Mouse (Mus musculus) left cerebral cortex, postnatal 14 days (tissue): Measurements from ENCODE around the gene Daam1. TPM values are rescaled to one million over a fixed set of nuclear protein-coding genes. Genes with fewer than 3 reads are reported as not detected.

Experiments
- DNase-seq, 2 experiments: peaks; one replicate each; pipeline ENCODE4 v3.0.0; 2021 to 2022; ENCODE audit warnings: low spot score in 2 of 2, mixed read lengths in 1 of 2
- intact Hi-C: fragments of 180-260 bp; cut with DNase I; formaldehyde crosslinking; loops from one replicate; pipeline ENCODE4 v1.15.1; 2025
- total RNA-seq, 2 experiments: library from RNA; stranded (reverse); gene quantifications; 2 replicates each; pipeline ENCODE4 v1.2.3; 2021

The Daam1 gene
- total RNA-seq, 2 experiments from 2014 or later: 65.9 to 67.3 TPM

DNA sequence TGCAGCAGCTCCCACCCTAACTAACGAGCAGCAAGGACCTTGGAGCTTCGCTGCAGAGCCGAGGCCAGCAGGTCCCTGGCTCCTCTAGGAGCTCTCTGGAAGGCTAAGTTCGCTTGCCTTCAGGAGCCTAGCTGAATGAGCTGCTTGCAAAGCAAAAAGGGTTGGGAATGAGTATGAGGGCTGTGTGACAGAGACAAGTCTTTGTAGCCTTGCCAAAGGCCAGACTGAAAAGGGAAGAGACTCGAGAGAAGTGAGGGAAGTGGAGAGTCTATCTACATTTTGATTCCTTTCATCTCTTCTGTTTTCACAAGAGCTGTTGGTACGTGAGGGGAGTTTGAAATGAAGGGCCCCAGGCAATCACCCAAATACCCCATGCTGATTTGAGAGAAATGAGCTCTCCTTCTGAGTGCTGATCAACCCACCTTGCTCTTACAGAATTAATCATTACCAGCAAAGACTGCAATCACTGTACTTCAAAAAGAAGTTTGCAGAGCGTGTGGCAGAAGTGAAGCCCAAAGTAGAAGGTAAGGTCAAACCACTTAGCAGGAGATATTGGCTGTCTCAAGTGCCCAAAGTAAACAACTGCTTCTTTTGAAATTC, 145.6 kb downstream of the Daam1 start:
- DNase-seq: no peak
- intact Hi-C loops: loop anchor here (5.0 kb wide), 1 partner anchor 144 kb away; the partner anchor contains the start of gene Daam1

DNA sequence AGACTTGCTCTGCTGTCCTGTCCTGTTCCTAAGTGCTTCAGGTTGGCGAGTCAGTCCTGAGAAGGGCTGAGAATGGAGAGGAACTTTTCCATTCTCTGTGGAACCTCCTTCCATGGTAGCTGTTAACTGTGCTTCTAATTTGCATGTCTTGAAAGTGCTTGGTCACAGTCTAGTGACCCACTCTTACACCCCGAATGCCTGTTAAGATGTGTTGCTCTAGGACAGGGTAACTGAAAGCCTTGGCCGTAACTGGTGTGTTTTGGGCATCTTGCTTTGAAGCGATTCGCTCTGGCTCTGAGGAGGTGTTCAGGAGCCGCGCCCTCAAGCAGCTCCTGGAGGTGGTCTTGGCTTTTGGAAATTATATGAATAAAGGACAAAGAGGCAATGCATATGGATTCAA, 146.5 kb downstream of the Daam1 start:
- DNase-seq: no peak
- intact Hi-C loops: loop anchor here (5.0 kb wide), 1 partner anchor 145 kb away; the partner anchor contains the start of gene Daam1

DNA sequence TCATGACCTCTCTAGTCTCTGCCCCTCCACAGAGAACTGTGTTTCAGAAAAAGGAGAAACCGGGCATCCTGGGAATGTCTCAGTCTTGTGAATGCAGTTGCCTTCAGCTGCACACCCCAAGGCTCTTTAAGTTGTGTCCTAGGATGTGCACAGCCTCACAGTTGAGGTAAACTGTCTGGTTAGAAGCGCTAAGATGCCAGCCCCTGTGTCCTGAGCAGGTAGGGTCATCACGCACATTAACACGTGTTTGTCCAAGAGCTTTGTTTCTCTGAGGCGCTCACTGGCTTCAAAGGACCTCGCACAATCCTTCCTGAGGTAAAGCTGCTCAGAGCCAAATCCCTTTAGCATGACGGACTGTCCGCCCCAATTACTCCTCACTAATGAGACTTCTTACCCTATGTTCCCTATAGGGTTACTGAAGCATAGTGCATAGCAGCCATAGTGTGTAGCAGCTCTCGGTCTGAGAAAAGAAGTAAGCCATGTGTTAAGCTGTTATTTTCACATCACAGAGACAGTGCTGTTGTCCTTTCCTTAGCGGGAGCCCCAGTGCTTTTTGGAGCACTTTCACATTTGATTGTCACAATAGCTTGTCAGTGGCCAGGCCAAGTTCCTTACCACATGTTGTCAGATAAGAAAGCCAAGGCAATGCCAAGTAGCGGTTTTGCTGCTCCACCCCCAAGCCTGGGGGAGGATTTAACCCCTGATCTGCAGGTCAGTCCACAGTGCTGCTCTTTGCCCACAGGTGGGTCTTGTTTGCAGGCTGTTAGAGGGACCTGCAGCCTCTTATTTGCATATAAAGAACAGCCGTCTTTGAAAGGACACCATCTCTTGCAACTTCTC, 147.9 kb downstream of the Daam1 start:
- no peak for DNase-seq
- intact Hi-C loops: loop anchor here (5.0 kb wide), 1 partner anchor 146 kb away; the partner anchor contains the start of gene Daam1

DNA sequence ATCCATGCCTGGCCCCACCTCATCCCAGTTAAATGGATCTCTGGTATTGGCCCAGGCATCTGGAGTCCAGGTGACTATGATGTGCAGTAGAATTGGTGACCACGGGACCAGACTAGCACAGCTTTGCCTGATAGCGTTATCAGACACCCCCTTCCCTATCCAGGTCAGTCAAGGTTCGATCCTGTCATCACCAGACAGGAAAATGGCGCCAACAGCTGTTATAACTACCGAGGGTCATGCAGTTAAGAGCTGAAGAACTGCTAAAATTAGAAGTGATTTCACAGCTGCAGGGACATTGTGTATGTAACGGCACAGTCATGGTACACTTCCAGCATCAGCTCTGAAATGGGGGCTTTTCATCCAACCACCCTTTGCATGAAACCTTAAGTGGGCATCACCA, 149.3 kb downstream of the Daam1 start:
- DNase-seq: no peak
- intact Hi-C loops: loop anchor here (5.0 kb wide), 1 partner anchor 67 kb away; no protein-coding TSS in a partner anchor

DNA sequence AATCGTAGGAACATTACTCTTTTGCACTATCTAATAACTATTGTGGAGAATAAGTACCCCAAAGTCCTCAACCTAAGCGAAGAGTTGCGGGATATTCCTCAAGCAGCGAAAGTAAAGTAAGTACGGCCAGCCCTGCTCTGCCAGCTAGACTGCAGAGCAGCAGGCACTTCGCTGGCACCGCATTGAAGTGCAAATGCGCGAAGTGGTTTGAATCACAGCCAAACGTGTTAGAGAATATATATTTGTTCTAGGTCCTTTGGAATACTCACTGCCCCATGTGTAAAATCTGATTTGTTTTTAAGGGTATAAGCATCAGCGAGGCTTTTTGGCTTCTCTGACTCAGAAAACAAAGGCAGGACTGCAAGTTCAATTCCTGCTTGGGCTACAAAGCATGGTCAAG, 149.9 kb downstream of the Daam1 start:
- DNase-seq: peak; percentile 58 to 59
- intact Hi-C loops: loop anchor here (5.0 kb wide), 1 partner anchor 67 kb away; no protein-coding TSS in a partner anchor

DNA sequence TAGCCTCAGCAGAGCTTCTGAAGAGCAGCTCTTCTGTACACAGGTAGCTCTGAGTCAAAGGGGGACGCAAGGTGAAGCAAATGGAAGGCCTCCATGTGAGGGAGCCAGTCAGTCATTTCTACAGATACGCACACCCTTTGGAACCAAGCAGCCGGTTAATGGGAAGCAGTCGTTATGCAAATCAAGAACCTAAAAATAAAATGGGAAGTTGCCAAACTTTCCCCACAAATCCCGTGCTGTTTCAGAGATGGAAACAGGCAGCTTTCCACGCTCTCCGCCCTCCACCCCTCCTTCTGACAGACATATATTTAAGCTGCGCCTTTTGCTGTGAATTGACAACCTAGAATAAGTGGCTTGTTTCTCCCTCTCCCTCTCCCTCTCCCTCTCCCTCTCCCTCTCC, 150.4 kb downstream of the Daam1 start:
- intact Hi-C loops: loop anchor here (5.0 kb wide), 1 partner anchor 66 kb away; no protein-coding TSS in a partner anchor
- peak; percentile 72 to 88 for DNase-seq

DNA sequence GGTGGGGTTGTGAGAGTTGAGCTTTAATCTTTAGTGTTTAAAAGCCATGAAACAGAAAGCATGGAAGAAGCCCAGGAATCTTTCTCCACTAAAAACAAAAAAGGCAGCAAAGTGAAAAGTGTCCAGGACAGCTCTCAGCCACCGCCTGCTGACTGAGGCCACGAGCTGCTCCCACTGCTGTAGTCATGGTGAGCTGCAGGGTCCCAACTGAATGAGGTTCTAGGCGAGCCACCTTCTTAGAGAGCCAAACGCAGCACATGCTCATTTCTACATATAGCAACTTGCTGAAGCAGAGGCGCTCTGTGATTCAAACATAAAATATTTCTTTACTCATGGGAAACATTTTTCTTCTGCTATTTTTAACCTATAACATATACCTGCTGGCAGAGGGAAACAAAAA, 150.9 kb downstream of the Daam1 start:
- intact Hi-C loops: loop anchor here (5.0 kb wide), 1 partner anchor 66 kb away; no protein-coding TSS in a partner anchor
- DNase-seq: peak in 1 of 2 experiments; percentile 61

DNA sequence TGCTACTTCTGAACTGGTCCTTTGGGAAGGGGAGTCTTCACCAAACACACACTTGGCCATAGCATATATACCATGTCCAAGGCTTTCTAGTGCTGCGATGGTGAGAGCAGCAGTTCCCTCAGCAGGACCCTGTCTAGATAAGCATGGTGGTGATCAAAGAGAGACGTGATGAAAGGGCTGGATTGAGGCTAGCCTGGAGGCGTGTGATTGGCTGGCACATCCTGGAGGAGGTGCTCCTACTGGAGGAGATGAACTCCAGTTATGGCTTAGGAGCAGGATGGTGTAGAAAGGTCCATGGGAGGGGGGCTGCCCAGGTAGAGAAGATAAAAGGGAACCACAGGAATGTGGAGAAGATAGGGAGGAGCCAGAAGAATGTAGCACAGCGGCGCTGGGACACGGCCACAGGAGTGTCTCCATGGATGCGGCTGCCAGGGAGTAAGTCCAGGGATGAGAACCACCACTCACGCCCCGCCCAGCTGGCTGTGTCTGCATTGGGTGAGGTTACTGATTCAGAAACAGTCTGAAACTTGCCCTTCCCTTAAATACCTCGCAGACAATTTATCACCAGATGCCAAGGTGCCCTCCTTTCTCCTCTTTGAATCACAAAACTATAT, 152.3 kb downstream of the Daam1 start:
- no peak for DNase-seq
- intact Hi-C loops: loop anchor here (5.0 kb wide), 1 partner anchor 64 kb away; no protein-coding TSS in a partner anchor

DNA sequence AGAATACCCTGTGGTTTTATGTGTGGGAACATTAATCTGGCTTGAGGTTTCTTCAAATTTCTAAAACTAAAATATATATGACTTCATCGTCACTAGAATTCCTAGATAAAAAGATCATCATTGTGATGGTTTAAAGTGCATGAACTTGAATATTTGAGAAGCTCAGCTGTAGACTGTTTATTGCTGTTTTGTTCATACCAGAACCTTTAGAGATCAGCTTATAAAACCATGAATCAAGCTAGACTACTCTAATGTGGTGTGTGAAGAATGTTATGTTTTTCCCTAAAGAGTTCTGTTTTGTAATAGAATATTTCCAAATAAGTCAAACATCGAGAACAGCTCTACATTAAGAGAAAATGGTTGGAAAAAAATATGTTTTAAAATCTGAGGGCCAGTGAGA, 156.3 kb downstream of the Daam1 start:
- intact Hi-C loops: no loop called here
- DNase-seq: no peak

DNA sequence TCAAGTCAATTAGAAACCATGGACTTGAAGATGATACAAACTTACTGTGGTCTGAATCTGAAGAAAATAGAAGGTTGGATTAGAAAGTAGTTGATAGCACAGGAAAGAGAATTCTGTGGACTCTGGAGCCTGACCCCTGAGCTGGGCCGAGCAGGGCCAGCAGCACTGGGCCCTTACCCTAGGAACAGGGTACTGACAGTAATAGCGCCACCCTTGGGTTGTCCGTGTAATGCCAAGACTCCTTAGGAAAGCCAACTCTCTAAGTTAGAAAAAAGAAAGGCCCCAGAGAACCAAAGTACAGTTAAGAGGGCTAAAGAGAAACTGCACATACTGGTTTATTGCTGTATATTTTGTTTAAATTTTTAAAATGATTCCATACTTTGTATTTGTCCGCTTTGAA, 157.0 kb downstream of the Daam1 start:
- intact Hi-C loops: no loop called here
- no peak for DNase-seq

DNA sequence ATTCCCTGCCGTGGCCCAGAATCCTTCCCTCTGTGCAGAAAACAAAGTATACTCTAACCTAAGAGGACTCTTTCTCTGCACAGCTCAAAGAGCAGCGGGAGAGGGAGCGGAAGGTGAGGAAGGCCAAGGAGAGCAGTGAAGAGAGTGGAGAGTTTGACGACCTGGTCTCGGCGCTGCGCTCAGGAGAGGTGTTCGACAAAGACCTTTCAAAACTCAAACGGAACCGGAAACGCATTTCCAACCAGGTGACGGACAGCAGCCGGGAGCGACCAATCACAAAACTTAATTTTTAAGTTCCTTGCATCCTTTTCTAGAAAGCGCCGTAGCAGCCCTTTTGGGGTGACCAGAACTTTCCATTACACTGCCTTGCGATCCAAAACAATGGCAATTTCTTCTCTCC, 158.7 kb downstream of the Daam1 start:
- DNase-seq: no peak

DNA sequence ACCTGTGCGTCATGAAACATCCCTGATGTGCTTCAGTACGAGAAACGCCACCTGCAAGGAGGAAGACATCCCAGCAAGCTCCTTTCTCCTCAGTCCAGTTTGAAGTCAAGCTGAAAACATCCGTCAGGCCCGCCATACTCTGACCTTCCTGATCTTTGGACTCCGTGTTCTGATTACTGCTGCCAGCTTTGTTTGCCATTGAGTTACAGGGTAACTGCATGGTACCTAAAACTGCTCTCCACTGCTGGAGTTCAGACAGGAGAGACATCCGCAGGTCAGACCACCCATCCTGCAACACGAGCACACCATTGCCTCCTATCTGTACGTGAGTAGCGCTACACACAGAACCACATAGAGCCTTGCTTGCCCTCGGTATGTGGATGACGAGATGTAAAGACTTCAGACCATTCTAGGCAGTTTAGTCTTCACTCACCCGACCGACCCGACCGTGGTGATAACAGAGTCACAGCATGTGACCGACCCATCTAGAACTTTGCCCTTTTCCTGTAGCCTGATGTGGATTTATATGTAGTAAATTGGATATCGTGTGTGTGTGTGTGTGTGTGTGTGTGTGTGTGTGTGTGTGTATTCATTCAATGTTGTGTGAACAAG, 161.8 kb downstream of the Daam1 start:
- DNase-seq: no peak
- intact Hi-C loops: no loop called here

More for the DNA sequence above, 158.7 kb downstream of the Daam1 start:
- intact Hi-C loops: no loop called here

DNA sequence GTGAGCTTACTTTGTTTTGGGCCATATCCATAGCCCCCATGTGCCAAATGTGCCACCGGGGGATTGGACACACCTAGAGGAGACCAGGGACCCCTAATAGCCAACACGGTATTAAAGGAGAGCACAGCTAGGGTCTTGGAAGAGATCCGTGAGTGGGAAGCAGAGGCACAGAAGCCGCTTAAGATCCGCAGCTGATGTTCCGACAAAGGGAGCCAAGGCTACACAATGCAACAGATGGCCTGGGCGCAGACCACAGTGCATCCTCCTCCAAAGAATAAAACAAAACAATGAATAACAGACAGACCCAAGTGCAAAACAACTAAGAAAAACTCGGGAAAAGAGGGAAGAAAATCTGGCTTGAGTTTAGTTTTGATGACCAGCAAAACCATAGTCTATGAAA, 165.0 kb downstream of the Daam1 start:
- no peak for DNase-seq
- intact Hi-C loops: no loop called here

DNA sequence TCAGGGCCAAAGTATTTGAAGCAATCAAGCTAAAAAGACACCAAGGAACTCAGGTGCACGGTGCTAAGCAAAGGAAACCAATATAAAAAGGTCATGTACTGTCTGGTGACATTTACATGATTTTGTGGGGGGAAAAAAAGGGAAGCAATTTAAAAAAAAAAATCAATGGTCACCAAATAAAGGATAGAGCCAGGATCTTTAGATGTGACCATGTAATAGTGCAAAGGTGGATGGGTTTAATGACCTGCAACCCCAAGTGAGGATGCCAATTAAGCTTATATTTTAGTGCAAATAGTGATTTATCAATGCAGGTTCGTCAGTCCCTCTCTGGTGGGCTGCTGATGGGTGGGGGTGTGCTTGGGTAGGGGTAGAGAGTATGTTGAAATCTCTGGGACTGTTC, 166.0 kb downstream of the Daam1 start:
- no peak for DNase-seq
- intact Hi-C loops: no loop called here

DNA sequence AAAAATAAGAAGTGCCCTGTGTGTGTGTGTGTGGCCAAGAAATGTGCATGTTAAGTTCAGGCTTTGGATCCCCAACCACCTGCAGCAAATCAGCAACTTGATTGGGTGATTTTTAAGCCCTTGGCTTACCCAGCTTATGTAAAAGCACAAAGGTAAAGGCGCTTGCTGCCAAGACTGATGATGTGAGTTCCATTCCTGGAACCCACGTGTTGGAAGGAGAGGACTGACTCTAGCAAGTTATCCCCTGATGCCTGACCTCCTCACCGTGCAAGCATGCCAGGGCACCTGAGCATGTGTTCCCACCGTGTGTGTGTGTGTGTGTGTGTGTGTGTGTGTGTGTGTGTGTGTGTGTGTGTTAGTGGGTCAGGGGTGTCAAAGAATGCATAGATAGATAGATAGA, 166.5 kb downstream of the Daam1 start:
- intact Hi-C loops: no loop called here

DNA sequence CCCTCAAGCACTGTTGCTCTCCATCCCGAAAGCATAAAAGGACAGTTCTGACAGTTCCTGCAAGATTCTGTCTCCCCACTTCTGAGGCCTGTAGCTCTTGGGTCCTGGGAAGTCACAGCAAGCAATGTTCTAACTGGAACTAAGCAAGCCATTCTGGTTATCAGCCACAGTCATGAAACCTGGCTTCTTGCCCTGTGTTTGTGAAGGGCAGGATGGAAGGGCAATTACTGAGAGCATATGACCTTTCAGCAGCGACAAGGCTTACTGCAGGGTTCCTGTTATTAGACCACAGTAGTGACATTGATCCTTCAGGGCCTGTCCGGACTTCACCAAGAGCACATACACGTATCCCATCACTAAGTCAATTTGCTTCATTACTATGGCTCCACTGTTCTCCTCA, 167.8 kb downstream of the Daam1 start:
- no peak for DNase-seq
- intact Hi-C loops: no loop called here

More for the DNA sequence above, 166.5 kb downstream of the Daam1 start:
- DNase-seq: no peak

DNA sequence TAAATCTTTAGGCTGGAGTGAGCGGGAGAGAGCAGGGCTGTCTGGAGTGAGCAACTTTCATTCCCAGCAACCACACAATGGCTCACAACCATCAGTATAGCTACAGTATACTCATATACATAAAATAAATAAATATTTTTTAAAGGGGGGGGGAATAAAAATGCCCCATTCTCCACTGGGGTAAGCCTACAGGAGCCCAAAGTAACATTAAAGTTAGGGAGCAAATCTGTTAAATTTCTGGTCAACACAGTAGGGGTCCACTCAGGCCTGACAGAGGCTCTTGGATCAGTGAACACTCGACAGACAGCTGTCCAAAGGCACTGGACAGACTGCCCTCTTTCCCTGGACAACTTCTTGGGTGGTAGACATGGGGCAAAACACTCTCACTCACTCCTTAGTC, 168.8 kb downstream of the Daam1 start:
- intact Hi-C loops: no loop called here
- no peak for DNase-seq

DNA sequence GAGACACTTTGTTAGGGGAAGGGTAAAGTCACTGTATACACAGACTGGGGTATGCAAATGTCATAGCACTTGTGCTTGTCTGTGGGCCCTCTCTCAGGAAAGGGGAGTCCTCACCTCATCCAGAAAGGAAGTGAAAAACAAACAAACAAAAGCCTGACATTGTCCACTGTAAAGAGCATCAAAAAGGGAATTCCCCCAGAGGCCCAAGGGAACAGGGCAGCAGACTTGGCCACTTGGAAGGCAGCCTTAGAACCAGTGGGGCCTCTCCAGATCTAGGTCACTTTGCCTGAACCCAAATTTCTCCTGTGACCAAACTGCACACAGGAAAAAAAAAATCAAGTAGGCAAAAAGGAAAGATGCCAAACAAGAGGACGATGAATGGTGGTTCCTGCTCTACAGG, 170.9 kb downstream of the Daam1 start:
- intact Hi-C loops: no loop called here
- no peak for DNase-seq

DNA sequence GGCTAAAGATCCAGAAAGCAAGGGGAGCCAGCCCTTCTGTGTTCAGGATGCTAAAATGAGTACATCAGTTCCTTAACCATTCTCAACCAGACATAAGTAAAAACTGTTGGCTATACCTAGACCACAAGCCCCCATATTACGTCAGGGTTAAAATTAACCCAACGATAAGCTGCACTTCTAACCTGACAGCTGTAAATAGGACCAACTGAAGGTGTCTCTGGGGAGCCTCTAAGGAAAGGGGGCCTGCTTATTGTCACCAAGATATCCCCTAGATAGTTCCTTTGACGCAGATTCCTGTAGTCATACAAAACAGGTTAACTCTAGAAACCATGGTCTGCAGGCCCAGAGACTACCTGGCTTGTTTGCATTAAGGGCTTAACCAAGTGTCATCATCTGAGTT, 174.4 kb downstream of the Daam1 start:
- no peak for DNase-seq
- intact Hi-C loops: no loop called here

DNA sequence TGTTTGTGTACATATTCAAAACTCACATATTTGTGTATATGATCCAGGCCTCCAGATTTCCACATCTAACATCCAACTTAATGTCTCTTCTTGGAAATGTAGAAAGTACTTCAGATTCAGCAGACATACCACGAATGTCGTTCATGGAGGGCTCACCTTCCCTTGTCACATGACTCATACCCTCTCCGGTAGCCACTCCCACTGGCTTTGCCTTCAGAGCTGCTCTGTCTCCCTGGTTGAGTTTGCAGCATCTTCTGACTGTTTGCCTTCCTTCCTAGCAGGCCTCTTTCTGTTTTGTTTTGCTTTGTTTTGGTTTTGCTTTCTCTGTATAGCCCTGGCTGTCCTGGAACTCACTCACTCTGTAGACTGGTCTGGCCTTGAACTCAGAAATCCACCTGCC, 176.8 kb downstream of the Daam1 start:
- DNase-seq: no peak
- intact Hi-C loops: no loop called here
